Mouse (Mus musculus) brain, embryonic 14.5 days (tissue): Measurements from ENCODE around the gene Isoc2b.

Experiments used
- CTCF ChIP-seq: fragments of 200-500 bp; IDR thresholded peaks from 2 replicates; pipeline ENCODE4 v1.5.1; 2012; ENCODE audit warnings: inconsistent platforms, mild to moderate bottlenecking, moderate library complexity, borderline replicate concordance; ENCODE audit not compliant: insufficient read depth, insufficient read length; ENCODE audit errors: extremely low read depth
- POLR2A ChIP-seq: fragments of 200-500 bp; IDR thresholded peaks from 2 replicates; pipeline ENCODE4 v1.6.1; 2012; ENCODE audit warnings: mild to moderate bottlenecking, inconsistent platforms, borderline replicate concordance; ENCODE audit not compliant: poor library complexity, insufficient read depth, insufficient read length, severe bottlenecking; ENCODE audit errors: extremely low read depth

DNA sequence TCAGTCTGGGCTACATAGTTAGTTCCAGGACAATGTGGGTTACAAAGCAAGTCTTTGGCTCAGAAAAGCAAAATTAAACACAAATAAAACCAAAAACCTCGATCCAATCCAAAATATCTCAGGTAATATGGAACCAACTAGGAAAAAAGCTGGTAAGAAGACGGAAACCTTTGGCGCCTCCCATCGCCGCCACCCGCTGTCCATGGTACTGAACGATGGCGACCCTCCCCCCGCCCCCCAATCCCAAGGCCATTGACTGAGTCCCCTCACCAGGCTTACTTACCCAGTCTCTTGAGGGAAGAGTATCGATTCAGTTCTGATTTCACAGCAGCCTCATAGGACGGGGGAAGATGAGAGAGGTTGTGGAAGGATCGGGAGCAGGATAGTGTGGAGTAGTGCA is 39.6 kb downstream of the Isoc2b start:
- no peak for TF ChIP-seq POLR2A
- no peak for TF ChIP-seq CTCF
